Mouse (Mus musculus): ENCODE data around the gene Bahcc1. TPM values are rescaled to one million over a fixed set of nuclear protein-coding genes. Genes with fewer than 3 reads are reported as not detected.

The Bahcc1 gene
- polyA plus RNA-seq, 1 experiment from 2014 or later, result 30.3 TPM

DNA sequence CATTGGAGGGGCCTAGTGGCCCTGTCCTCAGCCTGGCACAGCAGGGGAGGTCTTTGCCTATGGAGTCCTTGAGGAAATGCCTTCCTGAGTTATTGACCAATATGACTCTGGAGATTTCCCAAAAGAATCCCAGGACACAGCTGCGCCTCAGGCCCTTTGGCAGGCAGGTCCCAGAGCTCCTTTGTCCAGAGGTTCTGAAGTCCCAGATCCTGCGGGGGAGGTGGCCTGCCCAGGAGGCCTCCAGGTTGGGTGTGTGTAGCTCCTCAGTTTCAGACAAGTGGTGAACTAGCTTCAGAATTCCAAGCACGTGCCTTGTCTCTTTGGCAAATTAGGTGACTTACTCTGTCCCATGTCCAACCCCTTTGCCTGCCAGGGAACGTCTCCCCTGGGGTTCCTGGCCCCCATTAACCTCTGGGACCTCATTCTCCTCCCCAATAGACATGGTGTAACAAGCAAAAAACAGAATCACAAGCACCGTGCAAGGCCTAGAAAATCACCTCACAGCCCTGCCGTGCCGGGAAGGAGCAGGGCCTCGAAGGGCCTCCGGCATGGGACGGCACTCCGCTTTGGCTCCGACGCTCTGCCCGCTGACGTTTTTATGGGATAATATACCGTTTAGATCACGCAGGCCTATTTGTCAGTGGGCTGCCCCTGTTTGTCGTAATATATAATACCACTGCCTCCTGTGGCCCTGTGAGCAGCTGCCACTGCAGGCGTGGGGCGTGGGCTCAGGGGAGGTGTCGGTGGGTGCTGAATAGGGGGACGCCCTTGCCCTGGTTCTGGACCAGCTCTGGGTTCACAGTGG, 10.2 kb downstream of the Bahcc1 start:
- Histone ChIP-seq H3K9me3 (ENCODE audit: control insufficient read depth, low read length) (no peaks in the 10 kb centered on the region), H3K9ac (ENCODE audit: low read length) (peak overlapping the region; percentile 30), H3K27me3 (ENCODE audit: control insufficient read depth, insufficient read depth, low read length) (no peaks in the 10 kb centered on the region), H3K4me1 (replicated peaks; ENCODE audit: control insufficient read depth, insufficient read depth, low read length) (peaks cover 47% of the 10 kb centered on the region), H3K4me2 (ENCODE audit: low read depth, low read length, severe bottlenecking) (peak overlapping the region; percentile 32), H3K27ac (ENCODE audit: low read depth, low read length) (peak overlapping the region; percentile 5), H3K4me3 (ENCODE audit: low read depth, low read length) (peak overlapping the region; percentile 5; the same call in 1 of the 2 replicates), H3K36me3 (ENCODE audit: control insufficient read depth, insufficient read depth, low read length) (no peaks in the 10 kb centered on the region)
- no peak; the same call in 1 of the 2 replicates for ATAC-seq (replicated peaks; ENCODE audit: low FRiP score)
- DNase-seq (ENCODE audit: low spot score), result peak; percentile 62
- 45% methylated on average over 22 of the region's 22 CpGs for WGBS

DNA sequence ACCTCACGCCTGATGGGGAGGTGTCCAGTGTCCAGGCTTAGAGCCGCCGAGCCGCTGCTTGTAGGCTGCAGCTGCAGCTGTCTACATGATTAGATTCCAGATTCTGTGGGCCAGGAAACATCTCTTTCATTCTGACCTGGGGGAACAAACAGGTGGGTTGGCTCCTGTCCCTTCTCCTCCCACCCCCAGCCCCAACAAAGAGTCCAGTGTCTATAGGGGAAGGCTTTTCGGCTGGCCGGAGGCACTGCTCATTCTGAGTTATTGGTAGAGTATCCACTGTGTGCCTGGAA, 10.7 kb downstream of the Bahcc1 start:
- H3K4me3 ChIP-seq (ENCODE audit: low read depth, low read length), result peak overlapping the region; percentile 5; the same call in 1 of the 2 replicates
- H3K9ac ChIP-seq (ENCODE audit: low read length), result peak overlapping the region; percentile 30; the same call in 1 of the 2 replicates
- WGBS, result 48% methylated on average over 6 of the region's 6 CpGs

GRCm38 (mm10) chr11:120248160-120248793, 15.5 kb downstream of the Bahcc1 start:
- Histone ChIP-seq H3K36me3 (ENCODE audit: control insufficient read depth, insufficient read depth, low read length) (no peaks in the 10 kb centered on the region), H3K4me2 (ENCODE audit: low read depth, low read length, severe bottlenecking) (no peak overlapping the region), H3K9ac (ENCODE audit: low read length) (no peak overlapping the region), H3K4me1 (replicated peaks; ENCODE audit: control insufficient read depth, insufficient read depth, low read length) (peaks cover 35% of the 10 kb centered on the region), H3K27ac (ENCODE audit: low read depth, low read length) (no peak overlapping the region), H3K4me3 (ENCODE audit: low read depth, low read length) (no peak overlapping the region), H3K27me3 (ENCODE audit: control insufficient read depth, insufficient read depth, low read length) (no peaks in the 10 kb centered on the region), H3K9me3 (ENCODE audit: control insufficient read depth, low read length) (no peaks in the 10 kb centered on the region)
- ATAC-seq (replicated peaks; ENCODE audit: low FRiP score) (no peak), DNase-seq (ENCODE audit: low spot score) (no peak)
- WGBS, result 88% methylated on average over 10 of the region's 10 CpGs

More for the DNA sequence above, 10.7 kb downstream of the Bahcc1 start:
- peak; percentile 61 for DNase-seq (ENCODE audit: low spot score)
- Histone ChIP-seq H3K27ac (ENCODE audit: low read depth, low read length) (peak overlapping the region; percentile 5; the same call in 1 of the 2 replicates), H3K9me3 (ENCODE audit: control insufficient read depth, low read length) (no peaks in the 10 kb centered on the region), H3K27me3 (ENCODE audit: control insufficient read depth, insufficient read depth, low read length) (no peaks in the 10 kb centered on the region), H3K4me2 (ENCODE audit: low read depth, low read length, severe bottlenecking) (peak overlapping the region; percentile 32), H3K36me3 (ENCODE audit: control insufficient read depth, insufficient read depth, low read length) (no peaks in the 10 kb centered on the region), H3K4me1 (replicated peaks; ENCODE audit: control insufficient read depth, insufficient read depth, low read length) (peaks cover 47% of the 10 kb centered on the region)
- no peak for ATAC-seq (replicated peaks; ENCODE audit: low FRiP score)

- WGBS, result 90% methylated on average over 6 of the region's 6 CpGs
- ATAC-seq (replicated peaks; ENCODE audit: low FRiP score), result no peak
- Histone ChIP-seq H3K27me3 (ENCODE audit: control insufficient read depth, insufficient read depth, low read length) (no peaks in the 10 kb centered on the region), H3K27ac (ENCODE audit: low read depth, low read length) (no peak overlapping the region), H3K9me3 (ENCODE audit: control insufficient read depth, low read length) (no peaks in the 10 kb centered on the region), H3K36me3 (ENCODE audit: control insufficient read depth, insufficient read depth, low read length) (no peaks in the 10 kb centered on the region), H3K4me3 (ENCODE audit: low read depth, low read length) (no peak overlapping the region), H3K9ac (ENCODE audit: low read length) (no peak overlapping the region), H3K4me1 (replicated peaks; ENCODE audit: control insufficient read depth, insufficient read depth, low read length) (peaks cover 30% of the 10 kb centered on the region), H3K4me2 (ENCODE audit: low read depth, low read length, severe bottlenecking) (no peak overlapping the region)
- DNase-seq (ENCODE audit: low spot score), result no peak
These were observed 16.2 kb downstream of the Bahcc1 start for GRCm38 (mm10) chr11:120248899-120249298.

DNA sequence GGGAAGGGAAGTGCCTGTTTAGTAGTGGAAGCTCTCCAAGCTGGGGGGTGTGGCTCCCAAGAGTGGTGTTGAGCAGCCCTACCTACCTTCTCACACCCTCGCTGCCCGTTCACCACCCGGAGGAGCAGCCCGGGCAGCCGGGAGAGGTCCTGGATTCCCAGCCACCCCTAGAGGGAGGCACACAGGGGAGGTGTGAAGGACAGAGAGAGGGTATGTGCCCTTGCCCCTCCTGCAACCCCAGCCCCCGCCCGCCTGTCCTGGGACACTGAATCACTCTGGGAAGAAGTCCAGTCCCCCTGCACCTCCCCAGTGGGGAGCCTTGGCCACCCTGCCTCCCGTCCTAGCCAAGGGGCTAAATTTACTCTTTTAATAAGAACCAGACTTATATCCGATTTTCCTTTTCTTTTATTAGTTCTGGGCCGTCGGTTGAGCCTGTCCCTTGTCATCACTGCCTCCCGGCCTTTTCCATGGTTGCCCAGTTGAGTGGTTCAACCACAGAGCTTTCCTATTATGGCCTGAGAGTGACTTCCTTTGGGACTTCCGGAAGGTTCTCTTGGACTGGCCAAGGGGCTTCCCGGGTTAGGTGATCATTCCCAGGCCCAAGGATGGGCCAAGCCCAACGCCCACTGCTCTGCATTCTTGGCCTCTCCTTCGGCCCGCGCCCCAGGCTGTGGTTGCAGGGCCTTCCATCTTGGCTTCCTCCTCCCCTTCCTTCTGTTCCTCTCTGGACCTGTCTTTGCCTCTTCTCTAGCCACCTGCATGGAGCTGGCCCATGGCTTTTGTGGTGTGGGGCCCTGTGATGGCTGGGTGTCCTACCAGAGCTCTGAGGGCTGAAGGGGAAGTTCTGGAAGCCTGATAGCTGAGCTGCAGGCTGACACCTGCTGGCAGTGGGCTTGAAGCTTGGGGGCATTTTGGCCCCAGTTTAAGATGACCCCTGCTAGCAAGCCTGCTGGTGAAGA, 18.5 kb downstream of the Bahcc1 start:
- Histone ChIP-seq H3K27me3 (ENCODE audit: control insufficient read depth, insufficient read depth, low read length) (no peaks in the 10 kb centered on the region), H3K27ac (ENCODE audit: low read depth, low read length) (no peak overlapping the region; the same call in 1 of the 2 replicates), H3K9ac (ENCODE audit: low read length) (no peak overlapping the region), H3K4me3 (ENCODE audit: low read depth, low read length) (no peak overlapping the region), H3K36me3 (ENCODE audit: control insufficient read depth, insufficient read depth, low read length) (no peaks in the 10 kb centered on the region), H3K9me3 (ENCODE audit: control insufficient read depth, low read length) (no peaks in the 10 kb centered on the region), H3K4me1 (replicated peaks; ENCODE audit: control insufficient read depth, insufficient read depth, low read length) (peaks cover 45% of the 10 kb centered on the region), H3K4me2 (ENCODE audit: low read depth, low read length, severe bottlenecking) (no peak overlapping the region)
- 76% methylated on average over 18 of the region's 18 CpGs for WGBS
- ATAC-seq (replicated peaks; ENCODE audit: low FRiP score) (no peak), DNase-seq (ENCODE audit: low spot score) (peak; percentile 54)

GRCm38 (mm10) chr11:120251950-120252308, 19.2 kb downstream of the Bahcc1 start:
- WGBS, result 41% methylated on average over 6 of the region's 6 CpGs
- no peak overlapping the region for H3K4me2 ChIP-seq (ENCODE audit: low read depth, low read length, severe bottlenecking)
- no peak overlapping the region for H3K9ac ChIP-seq (ENCODE audit: low read length)
- H3K4me1 ChIP-seq (replicated peaks; ENCODE audit: control insufficient read depth, insufficient read depth, low read length), result peaks cover 50% of the 10 kb centered on the region
- no peak overlapping the region for H3K27ac ChIP-seq (ENCODE audit: low read depth, low read length)
- H3K9me3 ChIP-seq (ENCODE audit: control insufficient read depth, low read length), result no peaks in the 10 kb centered on the region
- no peak overlapping the region for H3K4me3 ChIP-seq (ENCODE audit: low read depth, low read length)
- DNase-seq (ENCODE audit: low spot score) (no peak), ATAC-seq (replicated peaks; ENCODE audit: low FRiP score) (no peak)
- H3K27me3 ChIP-seq (ENCODE audit: control insufficient read depth, insufficient read depth, low read length), result no peaks in the 10 kb centered on the region
- no peaks in the 10 kb centered on the region for H3K36me3 ChIP-seq (ENCODE audit: control insufficient read depth, insufficient read depth, low read length)

- Histone ChIP-seq H3K4me1 (replicated peaks; ENCODE audit: control insufficient read depth, insufficient read depth, low read length) (peaks cover 54% of the 10 kb centered on the region), H3K4me3 (ENCODE audit: low read depth, low read length) (no peak overlapping the region), H3K9me3 (ENCODE audit: control insufficient read depth, low read length) (no peaks in the 10 kb centered on the region), H3K36me3 (ENCODE audit: control insufficient read depth, insufficient read depth, low read length) (no peaks in the 10 kb centered on the region), H3K9ac (ENCODE audit: low read length) (no peak overlapping the region), H3K27me3 (ENCODE audit: control insufficient read depth, insufficient read depth, low read length) (no peaks in the 10 kb centered on the region), H3K27ac (ENCODE audit: low read depth, low read length) (no peak overlapping the region), H3K4me2 (ENCODE audit: low read depth, low read length, severe bottlenecking) (no peak overlapping the region)
- WGBS, result 22% methylated on average over 5 of the region's 5 CpGs
- DNase-seq (ENCODE audit: low spot score) (no peak), ATAC-seq (replicated peaks; ENCODE audit: low FRiP score) (no peak)
These were observed 19.7 kb downstream of the Bahcc1 start for GRCm38 (mm10) chr11:120252398-120252797.

- no peak overlapping the region for H3K4me2 ChIP-seq (ENCODE audit: low read depth, low read length, severe bottlenecking)
- DNase-seq (ENCODE audit: low spot score), result no peak
- WGBS, result 53% methylated on average over 12 of the region's 12 CpGs
- no peak for ATAC-seq (replicated peaks; ENCODE audit: low FRiP score)
- peaks cover 54% of the 10 kb centered on the region for H3K4me1 ChIP-seq (replicated peaks; ENCODE audit: control insufficient read depth, insufficient read depth, low read length)
- H3K4me3 ChIP-seq (ENCODE audit: low read depth, low read length), result no peak overlapping the region
- no peak overlapping the region for H3K27ac ChIP-seq (ENCODE audit: low read depth, low read length)
- H3K36me3 ChIP-seq (ENCODE audit: control insufficient read depth, insufficient read depth, low read length), result no peaks in the 10 kb centered on the region
- H3K9me3 ChIP-seq (ENCODE audit: control insufficient read depth, low read length), result no peaks in the 10 kb centered on the region
- no peak overlapping the region for H3K9ac ChIP-seq (ENCODE audit: low read length)
- no peaks in the 10 kb centered on the region for H3K27me3 ChIP-seq (ENCODE audit: control insufficient read depth, insufficient read depth, low read length)
These were observed 20.3 kb downstream of the Bahcc1 start for GRCm38 (mm10) chr11:120252843-120253645.

Measured in forebrain, embryonic 11.5 days (tissue).